Mouse (Mus musculus) left cerebral cortex, adult 11 months (tissue): ENCODE measurements at regions not wholly inside any gene's neighbourhood (a gene's known extent, or its start where the extent isn't known, plus 50 kb on each side); places are given as distances from the start of the nearest gene placed in this dataset.

ENCODE experiments used
- DNase-seq: peaks from one replicate; pipeline ENCODE4 v3.0.0; 2022; ENCODE audit warnings: low spot score

- DNase-seq: no peak
Observed at GRCm38 (mm10) chr4:22998994-22999393, 510.8 kb upstream of the Pou3f2 start.

- DNase-seq: no peak
Observed at GRCm38 (mm10) chr4:22997198-22997985, 509.2 kb upstream of the Pou3f2 start.

- no peak for DNase-seq
Observed at GRCm38 (mm10) chr4:22986763-22987468, 498.8 kb upstream of the Pou3f2 start.

DNA sequence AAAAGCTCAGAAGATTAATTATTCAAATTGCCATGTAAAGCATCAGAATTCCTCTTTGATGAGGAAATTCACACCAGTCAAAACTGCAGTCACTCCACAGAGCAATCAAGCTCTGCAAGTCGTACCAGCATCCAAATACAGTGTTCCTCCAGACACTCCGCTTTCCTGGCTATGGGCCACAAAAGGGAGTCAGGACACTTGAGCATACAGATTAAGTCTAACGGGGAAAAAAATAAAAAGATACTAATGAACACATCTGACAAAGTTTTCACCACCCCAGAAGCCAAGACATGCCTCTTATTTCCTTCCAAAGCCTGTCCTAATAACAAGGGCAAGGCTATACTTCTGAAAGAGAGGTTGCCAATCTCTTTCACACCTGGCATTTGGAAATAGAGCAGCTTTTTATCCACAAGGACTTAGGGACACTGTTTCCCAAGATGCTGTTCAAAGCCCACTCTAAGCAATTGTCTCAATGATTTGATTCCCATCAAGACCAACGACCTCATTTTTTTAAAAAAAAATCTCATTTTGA is 485.5 kb upstream of the Pou3f2 start:
- no peak for DNase-seq

DNA sequence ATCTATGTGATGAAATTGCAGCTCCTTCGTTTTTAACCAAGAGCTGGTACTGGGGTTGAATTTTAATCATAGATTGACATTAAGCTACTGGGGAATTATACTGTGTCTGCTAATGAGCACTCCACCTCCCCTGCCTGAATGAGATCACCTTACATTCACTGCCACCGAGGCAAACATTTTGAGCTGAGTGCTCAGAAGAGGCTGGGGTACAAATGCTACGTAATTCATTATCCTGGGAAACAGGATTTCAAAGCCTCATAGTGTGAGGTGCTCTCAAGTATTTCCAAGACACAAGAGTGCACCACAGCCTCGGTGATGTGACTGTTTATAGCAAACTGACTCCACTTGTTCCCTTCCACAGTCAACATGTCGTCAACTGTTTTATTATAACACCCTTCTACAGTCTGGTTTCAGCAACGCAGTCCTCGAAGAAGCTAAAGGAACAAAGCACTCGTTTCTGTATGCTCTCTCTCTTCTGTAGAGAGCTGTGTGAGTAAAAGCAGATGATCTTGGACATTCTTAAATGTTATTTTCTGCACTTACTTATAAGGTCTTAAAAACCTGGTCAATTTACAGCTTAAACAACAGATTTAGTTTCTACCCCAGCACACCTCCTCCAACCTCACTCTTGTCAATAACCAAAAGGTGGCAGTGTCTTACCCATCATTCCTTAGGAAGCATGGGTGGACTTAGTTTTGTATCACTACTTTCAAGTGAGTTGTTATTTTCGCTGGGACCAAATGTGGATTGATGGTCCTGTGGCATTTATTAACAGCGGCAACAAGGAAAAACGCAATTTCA is 484.8 kb upstream of the Pou3f2 start:
- no peak for DNase-seq

DNA sequence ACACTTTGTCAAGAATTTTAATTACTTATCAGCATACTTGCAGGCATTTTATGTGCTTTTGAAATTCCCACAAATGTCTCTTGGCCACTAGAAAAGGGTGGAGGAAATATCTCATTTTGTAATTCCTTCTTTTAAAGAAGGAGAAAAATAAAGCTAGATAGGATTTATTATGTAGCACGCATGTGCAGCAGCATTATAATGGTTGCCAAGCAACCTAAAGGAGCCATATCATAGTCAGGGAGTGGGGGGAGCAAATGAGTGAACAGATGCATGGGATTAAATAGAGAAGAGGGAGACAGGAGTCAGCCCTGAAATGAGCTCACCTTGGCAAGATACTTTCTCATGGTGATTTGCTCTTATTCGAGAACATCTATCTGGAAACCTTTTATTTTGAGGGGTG is 483.0 kb upstream of the Pou3f2 start:
- no peak for DNase-seq

DNA sequence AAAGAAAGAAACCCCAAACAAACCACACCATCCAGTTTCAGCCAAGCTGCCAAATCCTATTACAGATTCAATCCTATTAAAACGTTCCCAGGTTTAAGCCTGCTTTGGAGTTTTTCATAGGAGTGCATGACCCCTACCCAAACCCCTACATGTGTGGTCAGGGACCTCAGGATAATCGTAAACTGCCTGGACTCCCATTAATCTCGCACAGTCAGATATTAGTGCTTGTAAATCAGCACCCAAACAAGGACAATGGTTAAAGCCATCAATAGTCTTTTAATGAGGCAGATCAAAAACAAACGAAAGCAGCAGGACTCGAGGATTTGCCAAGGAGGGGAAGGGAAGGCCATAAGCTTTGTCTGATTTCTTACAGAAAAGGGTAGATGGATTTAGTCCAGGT is 482.3 kb upstream of the Pou3f2 start:
- DNase-seq: no peak

DNA sequence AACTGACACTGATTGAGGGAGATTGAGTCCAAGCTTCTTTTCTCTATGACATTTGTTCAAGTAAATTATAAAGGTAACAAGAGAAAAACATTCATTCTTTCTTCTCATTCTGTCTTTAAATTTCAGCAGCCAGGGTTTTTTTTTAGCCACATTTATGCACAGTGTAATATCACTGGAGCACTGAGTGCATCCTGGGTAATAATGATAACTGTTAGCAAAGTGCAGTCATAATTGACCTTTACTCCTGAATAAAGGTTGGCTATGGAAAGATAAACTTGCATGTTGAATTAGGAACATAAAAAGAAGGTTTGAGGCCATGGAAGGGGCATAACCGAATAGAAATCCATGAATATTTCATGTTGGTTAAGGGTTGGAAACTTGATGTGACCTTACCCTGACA is 461.3 kb upstream of the Pou3f2 start:
- DNase-seq: no peak

DNA sequence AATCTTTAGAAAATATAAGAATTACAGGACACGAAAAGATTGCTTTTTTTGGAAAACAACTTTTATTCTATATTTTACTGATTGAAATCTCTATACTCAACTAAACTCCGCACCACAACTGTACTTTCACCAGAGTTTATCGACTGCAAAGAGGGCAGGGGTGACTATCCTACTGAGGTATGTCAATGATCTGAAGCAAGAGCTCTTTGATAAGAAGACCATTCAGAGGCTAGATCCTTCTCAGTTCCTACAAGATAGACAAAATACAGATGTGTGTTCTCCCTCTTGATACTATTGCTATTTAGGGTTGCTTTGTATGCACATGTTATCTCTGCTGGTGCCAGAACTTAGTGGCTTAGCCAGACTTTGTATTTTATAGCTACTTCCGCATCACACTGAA is 460.7 kb upstream of the Pou3f2 start:
- no peak for DNase-seq

GRCm38 (mm10) chr4:22946788-22947406 is 458.7 kb upstream of the Pou3f2 start:
- DNase-seq: no peak

- no peak for DNase-seq
Observed at GRCm38 (mm10) chr4:22938302-22938701, 450.1 kb upstream of the Pou3f2 start.

DNA sequence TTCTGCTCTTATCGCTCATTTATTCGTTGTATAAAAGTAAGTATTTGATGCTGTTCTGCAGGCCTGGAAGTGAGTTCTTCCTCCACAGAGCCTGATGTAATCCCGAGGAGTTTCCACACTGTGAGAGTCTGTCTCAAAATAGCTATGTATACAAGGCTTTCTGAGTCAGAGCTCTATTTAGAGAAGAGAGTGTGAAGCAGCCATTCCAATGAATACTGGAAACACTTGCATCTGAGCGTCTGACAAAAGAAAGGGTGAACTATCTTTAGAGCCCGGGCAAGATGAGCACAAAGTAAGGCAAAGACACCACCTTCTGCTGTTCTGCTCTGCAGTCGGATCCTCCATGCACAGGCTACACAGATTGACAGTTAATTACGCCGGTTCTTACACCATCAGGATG is 436.0 kb upstream of the Pou3f2 start:
- peak; percentile 71 for DNase-seq

- no peak for DNase-seq
Observed at GRCm38 (mm10) chr4:22914886-22915285, 426.7 kb upstream of the Pou3f2 start.

DNA sequence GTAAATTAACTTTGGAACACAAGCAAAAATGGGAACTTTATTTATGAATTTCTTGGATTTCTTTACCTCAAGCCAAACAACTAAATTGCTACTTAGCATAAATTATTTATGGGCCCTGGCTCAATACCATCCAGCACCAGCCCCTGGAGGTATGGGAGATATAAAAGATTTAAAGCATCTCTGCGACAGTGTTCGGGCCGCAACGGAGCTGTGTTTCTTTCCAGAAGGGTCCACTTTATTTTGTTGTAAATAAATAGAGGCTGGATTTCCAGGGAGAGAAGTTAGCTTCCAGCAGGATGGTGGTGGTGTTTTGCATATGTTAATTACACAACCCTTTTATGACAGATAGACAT is 404.5 kb upstream of the Pou3f2 start:
- DNase-seq: no peak

DNA sequence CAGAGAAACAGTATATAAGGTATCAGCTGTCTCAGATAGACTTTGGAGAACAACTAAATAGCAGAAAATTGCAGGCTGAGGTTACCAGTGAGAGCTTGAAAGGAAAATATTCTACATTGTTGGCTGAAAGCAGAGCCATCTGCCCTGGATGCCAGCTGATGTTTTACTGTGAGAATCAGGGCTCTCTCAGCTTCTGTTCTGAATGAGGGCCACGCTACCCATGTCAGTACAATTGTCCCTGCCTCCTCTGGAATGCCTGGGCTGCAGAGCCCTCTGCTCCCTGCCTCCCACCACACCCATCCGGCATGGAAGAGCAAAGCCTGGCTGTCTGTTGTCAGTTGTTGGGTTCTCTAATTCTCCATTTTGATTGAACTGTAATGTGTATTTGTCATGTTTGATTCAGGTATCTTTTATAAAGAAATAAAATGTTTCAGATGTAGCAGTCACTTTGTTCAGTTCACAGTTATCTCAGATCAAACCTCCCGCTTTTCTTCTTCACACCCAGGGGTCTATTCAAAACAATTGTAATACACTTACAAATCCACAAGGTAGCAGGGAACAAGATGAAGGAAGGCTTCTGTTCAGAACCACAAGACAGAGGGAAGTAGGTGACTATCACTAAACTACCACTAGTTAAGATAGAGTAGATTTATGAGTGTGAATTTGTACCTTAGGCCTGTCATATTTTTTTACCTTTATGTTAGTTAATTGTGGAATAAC is 404.0 kb upstream of the Pou3f2 start:
- no peak for DNase-seq

GRCm38 (mm10) chr4:22880692-22881091 is 392.5 kb upstream of the Pou3f2 start:
- DNase-seq: no peak

GRCm38 (mm10) chr4:22875392-22875791 is 387.2 kb upstream of the Pou3f2 start:
- DNase-seq: no peak

DNA sequence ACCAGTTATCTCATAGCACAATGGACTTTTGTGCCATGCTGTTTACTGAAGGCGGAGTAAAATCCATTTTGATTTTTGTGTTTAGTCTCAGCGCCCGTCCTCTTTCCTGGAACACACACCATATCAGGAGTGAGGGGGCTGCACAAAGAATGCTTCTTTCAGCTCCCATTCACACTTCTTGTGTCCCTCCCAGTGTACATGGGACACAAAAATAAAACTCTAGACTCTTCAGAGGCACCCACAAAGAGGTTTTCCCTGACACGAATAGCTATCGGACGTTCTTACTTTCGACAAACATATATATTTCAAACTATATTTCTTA is 347.9 kb upstream of the Pou3f2 start:
- no peak for DNase-seq

DNA sequence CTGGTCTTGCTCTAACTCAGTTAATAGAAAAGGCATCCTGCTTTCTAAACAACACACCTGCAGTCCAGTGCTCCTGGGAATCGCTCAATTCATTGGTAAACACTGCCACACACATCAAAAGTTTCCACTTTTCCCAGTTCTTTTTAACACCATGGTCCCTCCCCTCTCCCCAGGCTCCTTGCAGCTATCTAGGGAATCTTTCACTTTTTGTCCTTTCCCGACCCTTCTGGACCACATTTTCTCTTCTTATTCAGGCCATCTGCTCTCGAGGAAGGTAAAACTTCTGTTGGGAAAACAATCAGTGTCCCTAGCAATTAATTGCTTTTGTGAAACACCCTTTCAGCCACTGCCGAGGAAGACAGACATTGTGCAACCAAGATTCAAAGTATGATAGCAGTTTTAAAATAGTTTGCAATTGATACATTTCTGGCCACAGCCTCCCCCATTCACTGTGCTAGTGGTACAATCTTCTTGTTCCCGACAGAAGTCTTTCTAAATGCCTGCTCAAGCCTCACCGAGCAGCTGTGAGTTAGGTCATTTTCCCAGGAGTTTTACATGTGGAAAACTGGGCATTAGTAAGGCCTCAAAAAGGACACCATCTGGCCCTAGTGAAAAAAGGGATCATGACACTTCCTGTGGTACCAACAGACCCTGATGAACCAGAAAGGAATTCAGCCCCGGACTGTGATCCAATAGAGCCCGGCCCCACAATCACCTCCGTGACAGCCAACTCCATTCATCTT is 347.4 kb upstream of the Pou3f2 start:
- DNase-seq: no peak

DNA sequence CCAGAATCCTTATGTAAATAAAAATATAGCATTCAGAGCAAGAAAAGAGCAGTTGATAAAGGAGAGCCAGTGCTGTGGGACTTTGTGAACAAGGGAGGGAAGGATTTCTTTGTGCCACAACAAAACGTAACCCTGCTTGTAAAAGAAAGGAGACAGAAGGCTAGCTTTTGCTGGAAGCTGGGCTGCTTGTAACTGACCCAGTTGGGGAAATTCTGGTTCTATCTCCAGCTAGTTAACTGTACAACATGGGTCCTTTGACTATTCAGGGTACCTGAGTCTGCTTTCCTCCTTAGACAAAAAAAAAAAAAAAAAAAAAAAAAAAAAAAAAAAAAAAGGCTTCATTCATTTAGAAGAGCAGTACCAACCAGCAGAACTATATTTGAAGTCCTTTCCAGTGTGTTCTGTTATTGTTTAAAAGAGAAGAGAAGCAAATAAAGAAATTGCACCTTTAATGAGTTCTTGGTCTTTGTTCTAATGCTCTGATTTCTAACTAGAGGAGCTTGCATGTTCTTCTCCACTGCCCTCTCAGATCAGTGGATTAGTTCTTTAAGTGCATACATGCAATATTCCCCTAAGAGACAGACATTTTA is 345.8 kb upstream of the Pou3f2 start:
- DNase-seq: no peak

GRCm38 (mm10) chr4:22803665-22804064 is 315.5 kb upstream of the Pou3f2 start:
- DNase-seq: no peak
